9 mouse cellular contexts compared by ENCODE assay signal in the genomic region with DNA sequence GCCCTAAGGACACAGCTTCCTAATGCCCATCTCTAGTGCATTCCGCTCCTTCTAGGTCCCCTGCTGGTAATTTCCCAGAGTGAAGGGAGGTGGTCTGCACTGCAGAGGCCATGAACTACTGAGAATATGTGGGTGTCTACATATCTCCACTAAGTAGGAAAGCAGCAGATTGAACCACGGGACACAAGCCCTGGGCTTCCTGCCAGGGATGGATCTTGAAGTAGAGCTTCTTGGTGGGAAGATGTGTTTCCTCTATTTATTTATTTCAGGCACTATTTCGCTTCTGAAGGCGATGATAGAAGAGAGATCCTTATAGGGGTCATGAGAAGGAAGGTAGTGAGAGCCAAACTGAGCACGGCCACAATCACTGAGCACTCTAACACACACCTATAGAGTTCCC.
DNase-seq lines count a peak whose midpoint lies in the region; ATAC-seq and TF ChIP-seq lines count a peak whose summit lies in the region.
"Had no signal": no experiment of that assay in that cellular context is flagged by ENCODE, and none has a peak within 500 bp of the region (broad histone marks: within the 10 kb centered on the region; RNA-seq: fewer than 3 reads in every experiment).

No protein-coding gene starts in this region.

- H3K4me3 ChIP-seq in heart, embryonic 16.5 days (ENCODE audit: low read length), result no peak overlapping the region
- H3K4me3 ChIP-seq in neural tube, embryonic 12.5 days, result no peak overlapping the region
- no peak overlapping the region for H3K4me3 ChIP-seq in hindbrain, postnatal 0 days (ENCODE audit: low read length)
- H3K4me3 ChIP-seq in stomach, embryonic 16.5 days (replicated peaks; ENCODE audit: low read length), result no peak overlapping the region; the same call in 1 of the 2 replicates

- no peak overlapping the region for H3K9ac ChIP-seq in heart, embryonic 16.5 days (ENCODE audit: low read length)
- no peak overlapping the region for H3K9ac ChIP-seq in neural tube, embryonic 12.5 days
- H3K9ac ChIP-seq in hindbrain, postnatal 0 days (replicated peaks; ENCODE audit: low read length), result no peak overlapping the region
- no peak overlapping the region for H3K9ac ChIP-seq in stomach, embryonic 16.5 days (ENCODE audit: low read length)

- no peaks in the 10 kb centered on the region for H3K27me3 ChIP-seq in heart, embryonic 16.5 days (ENCODE audit: control insufficient read depth, insufficient read depth, low read length)
- H3K27me3 ChIP-seq in neural tube, embryonic 12.5 days (replicated peaks), result no peaks in the 10 kb centered on the region
- no peaks in the 10 kb centered on the region for H3K27me3 ChIP-seq in hindbrain, postnatal 0 days (ENCODE audit: insufficient read depth, low read length)
- H3K27me3 ChIP-seq in stomach, embryonic 16.5 days (ENCODE audit: control insufficient read depth, insufficient read depth, low read length), result no peaks in the 10 kb centered on the region

- H3K4me2 ChIP-seq in heart, embryonic 16.5 days (ENCODE audit: low read depth, low read length), result peak overlapping the region; percentile 33; the same call in 1 of the 2 replicates
- peak overlapping the region; percentile 20; the same call in 1 of the 2 replicates for H3K4me2 ChIP-seq in neural tube, embryonic 12.5 days (replicated peaks)
- peak overlapping the region; percentile 85 for H3K4me2 ChIP-seq in hindbrain, postnatal 0 days (ENCODE audit: low read depth, low read length)
- H3K4me2 ChIP-seq in stomach, embryonic 16.5 days (ENCODE audit: low read depth, low read length), result peak overlapping the region; percentile 94

- no peaks in the 10 kb centered on the region for H3K36me3 ChIP-seq in heart, embryonic 16.5 days (ENCODE audit: control insufficient read depth, insufficient read depth)
- H3K36me3 ChIP-seq in neural tube, embryonic 12.5 days, result no peaks in the 10 kb centered on the region
- no peaks in the 10 kb centered on the region for H3K36me3 ChIP-seq in hindbrain, postnatal 0 days (ENCODE audit: insufficient read depth, low read length)
- H3K36me3 ChIP-seq in stomach, embryonic 16.5 days (ENCODE audit: control insufficient read depth, insufficient read depth, low read length), result 0 out of 2 replicates have a peak, but pooled peaks cover 3% of the 10 kb centered on the region

- TF ChIP-seq CTCF in hindbrain, postnatal 0 days (IDR thresholded peaks at IDR 0.05; ENCODE audit: low read depth), result no peak

- no peak for DNase-seq in heart, postnatal 25 days (ENCODE audit: low spot score)
- no peak for DNase-seq in neural tube, embryonic 10.5 days (ENCODE audit: extremely low spot score, low spot score)
- no peak for DNase-seq in hindbrain, postnatal 0 days (ENCODE audit: low spot score)
- DNase-seq in left cerebral cortex, postnatal 10 days (ENCODE audit: extremely low spot score in 1 of 2, low spot score in 2 of 2), result no peak
- DNase-seq: kidney, postnatal 25 days had no signal

- no peaks in the 10 kb centered on the region for H3K9me3 ChIP-seq in heart, embryonic 16.5 days (replicated peaks; ENCODE audit: control insufficient read depth, low read length)
- no peaks in the 10 kb centered on the region for H3K9me3 ChIP-seq in neural tube, embryonic 12.5 days
- no peaks in the 10 kb centered on the region for H3K9me3 ChIP-seq in hindbrain, postnatal 0 days (ENCODE audit: low read length)
- no peaks in the 10 kb centered on the region for H3K9me3 ChIP-seq in stomach, embryonic 16.5 days (replicated peaks; ENCODE audit: control insufficient read depth, low read length)

- intact Hi-C loops in heart, postnatal 25 days (cut with DNase I), result loop anchor here (5.0 kb wide), 1 partner anchor 84 kb away; no protein-coding TSS in a partner anchor
- intact Hi-C loops in left cerebral cortex, postnatal 10 days (cut with DNase I), result loop anchor here (5.0 kb wide), 2 partner anchors 84 to 124 kb away; no protein-coding TSS in a partner anchor

- peaks cover 10% of the 10 kb centered on the region for H3K4me1 ChIP-seq in heart, embryonic 16.5 days (ENCODE audit: control insufficient read depth, insufficient read depth, low read length)
- H3K4me1 ChIP-seq in neural tube, embryonic 12.5 days, result peaks cover 13% of the 10 kb centered on the region; the same call in 1 of the 2 replicates
- H3K4me1 ChIP-seq in hindbrain, postnatal 0 days (ENCODE audit: insufficient read depth, low read length), result peaks cover 2% of the 10 kb centered on the region; the same call in 1 of the 2 replicates
- H3K4me1 ChIP-seq in stomach, embryonic 16.5 days (ENCODE audit: control insufficient read depth, insufficient read depth, low read length), result 0 out of 2 replicates have a peak, but pooled peaks cover 9% of the 10 kb centered on the region

- no peak for ATAC-seq in heart, embryonic 16.5 days (replicated peaks; ENCODE audit: extremely low read depth, insufficient read depth, low FRiP score)
- ATAC-seq in neural tube, embryonic 12.5 days (ENCODE audit: low FRiP score, low read depth), result no peak
- ATAC-seq in hindbrain, postnatal 0 days, result no peak
- ATAC-seq in stomach, embryonic 16.5 days (ENCODE audit: insufficient read depth, low FRiP score), result no peak
- ATAC-seq in megakaryocyte-erythroid progenitor cell, adult 5-6 weeks (replicated peaks; ENCODE audit: low FRiP score, low TSS enrichment, poor library complexity, severe bottlenecking), result no peak

- WGBS in heart, embryonic 16.5 days, result 74% methylated on average over 5 of the region's 5 CpGs
- 87% methylated on average over 5 of the region's 5 CpGs for WGBS in neural tube, embryonic 12.5 days
- WGBS in hindbrain, postnatal 0 days, result 82% methylated on average over 5 of the region's 5 CpGs
- 66% methylated on average over 5 of the region's 5 CpGs for WGBS in stomach, embryonic 16.5 days

- no peak overlapping the region for H3K27ac ChIP-seq in heart, embryonic 16.5 days (ENCODE audit: low read length)
- H3K27ac ChIP-seq in neural tube, embryonic 12.5 days, result no peak overlapping the region
- H3K27ac ChIP-seq in hindbrain, postnatal 0 days, result no peak overlapping the region
- H3K27ac ChIP-seq in stomach, embryonic 16.5 days (ENCODE audit: low read length), result no peak overlapping the region

Comparison
In these comparisons a context has a peak if more than half of its experiments do, and no peak if none do; other contexts are left out.
1. H3K4me2 ChIP-seq: peak in every context shown above with its lines; median percentile 94 in stomach, embryonic 16.5 days; 85 in hindbrain, postnatal 0 days; 33 in heart, embryonic 16.5 days; 20 in neural tube, embryonic 12.5 days.